Mouse (Mus musculus): ENCODE data around the gene Atp8b4. TPM values are rescaled to one million over a fixed set of nuclear protein-coding genes. Genes with fewer than 3 reads are reported as not detected.

Gene Atp8b4
- polyA plus RNA-seq, 1 experiment from 2014 or later, result 0.12 TPM

- H3K27me3 ChIP-seq (replicated peaks; ENCODE audit: control insufficient read depth, insufficient read depth, low read length), result no peaks in the 10 kb centered on the region
- H3K27ac ChIP-seq (ENCODE audit: low read depth, low read length), result no peak overlapping the region; the same call in 1 of the 2 replicates
- no peaks in the 10 kb centered on the region for H3K4me1 ChIP-seq (replicated peaks; ENCODE audit: control insufficient read depth, insufficient read depth, low read length)
- 0 out of 2 replicates have a peak overlapping the region, but pooled peaks have one; percentile 18 for H3K4me2 ChIP-seq (replicated peaks; ENCODE audit: low read depth)
- H3K36me3 ChIP-seq (ENCODE audit: control insufficient read depth, insufficient read depth), result no peaks in the 10 kb centered on the region
- no peaks in the 10 kb centered on the region for H3K9me3 ChIP-seq (ENCODE audit: control insufficient read depth)
- H3K9ac ChIP-seq (ENCODE audit: low read depth, low read length), result no peak overlapping the region
- H3K4me3 ChIP-seq (ENCODE audit: low read depth, low read length), result no peak overlapping the region
- WGBS, result 67% methylated on average over 7 of the region's 7 CpGs
- no peak for TF ChIP-seq CTCF (IDR thresholded peaks at IDR 0.05; ENCODE audit: low read depth)
- ATAC-seq, result no peak
Measured at GRCm38 (mm10) chr2:126450937-126451302, 49.6 kb downstream of the Atp8b4 start.

DNA sequence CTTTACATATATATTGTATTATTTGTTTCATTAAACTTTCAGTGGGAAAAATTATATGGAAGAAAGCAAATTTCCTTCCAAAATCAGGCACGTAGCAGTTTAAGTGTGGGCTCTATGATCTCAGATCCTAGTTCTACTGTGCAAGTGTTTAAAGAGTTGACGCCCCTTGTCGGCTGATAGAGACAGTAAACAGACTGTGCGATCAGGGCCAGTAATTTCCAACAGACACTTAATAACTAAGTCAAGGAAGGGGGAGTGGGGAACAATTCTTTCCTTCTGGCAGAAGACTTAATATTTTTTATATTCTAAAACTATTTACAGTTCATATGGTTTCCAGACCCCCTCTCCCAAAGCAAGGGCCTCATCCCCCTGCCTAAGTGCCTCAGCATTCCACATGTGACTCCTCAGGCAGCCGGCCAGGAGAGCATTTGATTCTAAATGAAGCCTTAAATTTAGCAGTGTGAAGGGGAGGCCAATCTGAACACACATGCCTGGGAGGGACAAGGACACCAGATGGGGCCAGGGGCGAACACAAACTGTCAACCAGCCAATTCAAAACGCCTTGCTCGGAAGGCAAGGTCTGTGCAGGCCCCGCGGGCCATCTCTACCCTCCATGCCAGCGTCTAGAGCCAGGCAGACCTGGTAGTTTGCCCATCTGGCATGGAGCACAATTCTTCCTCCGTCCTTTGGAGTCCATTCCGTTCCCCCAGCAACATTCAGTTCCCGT, 50.1 kb downstream of the Atp8b4 start:
- Histone ChIP-seq H3K4me3 (ENCODE audit: low read depth, low read length) (no peak overlapping the region), H3K4me2 (replicated peaks; ENCODE audit: low read depth) (0 out of 2 replicates have a peak overlapping the region, but pooled peaks have one; percentile 18), H3K27me3 (replicated peaks; ENCODE audit: control insufficient read depth, insufficient read depth, low read length) (no peaks in the 10 kb centered on the region), H3K27ac (ENCODE audit: low read depth, low read length) (no peak overlapping the region; the same call in 1 of the 2 replicates), H3K9ac (ENCODE audit: low read depth, low read length) (no peak overlapping the region), H3K9me3 (ENCODE audit: control insufficient read depth) (no peaks in the 10 kb centered on the region), H3K36me3 (ENCODE audit: control insufficient read depth, insufficient read depth) (no peaks in the 10 kb centered on the region), H3K4me1 (replicated peaks; ENCODE audit: control insufficient read depth, insufficient read depth, low read length) (no peaks in the 10 kb centered on the region)
- WGBS, result 57% methylated on average over 14 of the region's 14 CpGs
- TF ChIP-seq CTCF (IDR thresholded peaks at IDR 0.05; ENCODE audit: low read depth), result 0 out of 2 replicates have a peak, but pooled peaks have one; percentile 1
- ATAC-seq, result 0 out of 2 replicates have a peak, but pooled peaks have one; percentile 8

DNA sequence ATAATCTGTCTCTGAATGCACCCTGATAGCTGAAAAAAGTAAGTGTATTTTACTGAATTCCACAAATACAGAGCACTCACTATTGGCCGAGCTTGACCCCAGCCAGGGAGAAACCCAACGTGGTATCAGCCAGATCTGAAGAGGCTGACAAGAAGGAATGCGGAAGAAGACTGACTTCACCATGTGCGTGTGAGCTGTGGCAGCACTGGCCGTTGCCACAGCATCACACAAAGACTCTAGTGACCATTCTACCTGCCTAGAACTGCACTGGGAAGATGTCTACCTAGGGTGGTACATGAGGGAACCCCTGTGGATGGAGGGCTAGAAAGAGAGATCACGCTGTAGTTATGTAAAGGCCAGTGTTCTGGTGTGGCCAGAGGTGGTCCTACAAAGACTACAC, 55.4 kb downstream of the Atp8b4 start:
- WGBS, result 51% methylated on average over 6 of the region's 6 CpGs
- no peaks in the 10 kb centered on the region for H3K9me3 ChIP-seq (ENCODE audit: control insufficient read depth)
- H3K36me3 ChIP-seq (ENCODE audit: control insufficient read depth, insufficient read depth), result no peaks in the 10 kb centered on the region
- no peaks in the 10 kb centered on the region for H3K27me3 ChIP-seq (replicated peaks; ENCODE audit: control insufficient read depth, insufficient read depth, low read length)
- H3K4me1 ChIP-seq (replicated peaks; ENCODE audit: control insufficient read depth, insufficient read depth, low read length), result no peaks in the 10 kb centered on the region
- H3K4me3 ChIP-seq (ENCODE audit: low read depth, low read length), result no peak overlapping the region
- no peak overlapping the region for H3K27ac ChIP-seq (ENCODE audit: low read depth, low read length)
- H3K4me2 ChIP-seq (replicated peaks; ENCODE audit: low read depth), result no peak overlapping the region
- H3K9ac ChIP-seq (ENCODE audit: low read depth, low read length), result no peak overlapping the region
- TF ChIP-seq CTCF (IDR thresholded peaks at IDR 0.05; ENCODE audit: low read depth), result no peak
- ATAC-seq, result no peak

DNA sequence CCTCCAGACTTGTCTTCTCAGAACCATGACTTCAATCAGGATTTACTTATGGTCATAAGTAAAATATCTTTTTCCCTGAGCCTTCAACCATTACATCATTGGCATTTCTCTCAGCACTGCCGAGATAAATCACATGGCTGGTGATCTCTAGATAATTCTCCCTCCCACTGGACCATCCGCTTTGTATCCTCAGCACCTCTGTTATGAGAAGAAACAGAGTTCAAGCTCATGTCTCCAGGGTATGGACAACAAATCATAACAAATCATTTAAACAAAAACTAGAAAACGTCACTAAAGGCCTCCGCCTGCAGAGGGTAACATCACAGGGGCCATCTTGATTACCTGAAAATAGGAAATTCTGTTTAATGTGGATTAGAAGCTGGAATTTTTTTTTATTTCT, 58.9 kb downstream of the Atp8b4 start:
- no peak for ATAC-seq
- Histone ChIP-seq H3K27me3 (replicated peaks; ENCODE audit: control insufficient read depth, insufficient read depth, low read length) (no peaks in the 10 kb centered on the region), H3K9ac (ENCODE audit: low read depth, low read length) (no peak overlapping the region), H3K9me3 (ENCODE audit: control insufficient read depth) (no peaks in the 10 kb centered on the region), H3K4me3 (ENCODE audit: low read depth, low read length) (no peak overlapping the region), H3K27ac (ENCODE audit: low read depth, low read length) (no peak overlapping the region), H3K36me3 (ENCODE audit: control insufficient read depth, insufficient read depth) (no peaks in the 10 kb centered on the region), H3K4me2 (replicated peaks; ENCODE audit: low read depth) (no peak overlapping the region), H3K4me1 (replicated peaks; ENCODE audit: control insufficient read depth, insufficient read depth, low read length) (no peaks in the 10 kb centered on the region)
- no peak for TF ChIP-seq CTCF (IDR thresholded peaks at IDR 0.05; ENCODE audit: low read depth)
- WGBS, result 69% methylated on average over 4 of the region's 4 CpGs

GRCm38 (mm10) chr2:126434712-126435111, 65.8 kb downstream of the Atp8b4 start:
- no peak overlapping the region for H3K4me2 ChIP-seq (replicated peaks; ENCODE audit: low read depth)
- no peak overlapping the region for H3K27ac ChIP-seq (ENCODE audit: low read depth, low read length)
- H3K9me3 ChIP-seq (ENCODE audit: control insufficient read depth), result no peaks in the 10 kb centered on the region
- no peak overlapping the region for H3K4me3 ChIP-seq (ENCODE audit: low read depth, low read length)
- no peak for TF ChIP-seq CTCF (IDR thresholded peaks at IDR 0.05; ENCODE audit: low read depth)
- no peaks in the 10 kb centered on the region for H3K4me1 ChIP-seq (replicated peaks; ENCODE audit: control insufficient read depth, insufficient read depth, low read length)
- no peak for ATAC-seq
- 76% methylated on average over 1 of the region's 1 CpGs for WGBS
- no peak overlapping the region for H3K9ac ChIP-seq (ENCODE audit: low read depth, low read length)
- H3K36me3 ChIP-seq (ENCODE audit: control insufficient read depth, insufficient read depth), result no peaks in the 10 kb centered on the region
- H3K27me3 ChIP-seq (replicated peaks; ENCODE audit: control insufficient read depth, insufficient read depth, low read length), result no peaks in the 10 kb centered on the region

DNA sequence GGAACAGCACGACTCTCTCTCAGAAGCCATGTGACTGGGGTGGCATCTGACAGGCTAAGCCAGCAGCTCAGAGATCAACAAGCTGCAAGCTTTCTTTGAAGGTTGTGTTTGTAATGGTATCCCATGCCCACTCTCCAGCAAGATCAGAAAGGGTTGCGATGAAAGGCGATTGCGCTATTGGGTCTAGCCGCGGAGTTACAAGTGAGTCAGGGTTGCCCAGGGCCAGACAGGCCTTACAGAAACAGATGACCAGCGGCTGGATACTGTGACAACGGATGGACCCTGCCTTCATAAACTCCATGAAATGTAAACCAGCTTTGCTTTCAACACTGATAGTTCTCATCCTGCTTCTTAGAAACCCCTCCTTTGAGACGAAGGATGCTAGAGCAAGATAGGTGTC, 66.2 kb downstream of the Atp8b4 start:
- H3K4me1 ChIP-seq (replicated peaks; ENCODE audit: control insufficient read depth, insufficient read depth, low read length), result no peaks in the 10 kb centered on the region
- 91% methylated on average over 9 of the region's 9 CpGs for WGBS
- no peak overlapping the region for H3K4me2 ChIP-seq (replicated peaks; ENCODE audit: low read depth)
- TF ChIP-seq CTCF (IDR thresholded peaks at IDR 0.05; ENCODE audit: low read depth), result no peak
- H3K27me3 ChIP-seq (replicated peaks; ENCODE audit: control insufficient read depth, insufficient read depth, low read length), result no peaks in the 10 kb centered on the region
- no peak overlapping the region for H3K9ac ChIP-seq (ENCODE audit: low read depth, low read length)
- no peaks in the 10 kb centered on the region for H3K36me3 ChIP-seq (ENCODE audit: control insufficient read depth, insufficient read depth)
- no peaks in the 10 kb centered on the region for H3K9me3 ChIP-seq (ENCODE audit: control insufficient read depth)
- H3K4me3 ChIP-seq (ENCODE audit: low read depth, low read length), result no peak overlapping the region
- no peak for ATAC-seq
- no peak overlapping the region for H3K27ac ChIP-seq (ENCODE audit: low read depth, low read length)

Measured in intestine, postnatal 0 days (tissue).